Comparison of ENCODE assay signal across 9 mouse cellular contexts in genomic region chr5:98253147-98253546, GRCm38 (mm10). TPM values are rescaled to one million over a fixed set of nuclear protein-coding genes. Genes with fewer than 3 reads are reported as not detected.
DNase-seq lines count a peak whose midpoint lies in the region; ATAC-seq lines count a peak whose summit lies in the region.
"Had no signal": no experiment of that assay in that cellular context is flagged by ENCODE, and none has a peak within 500 bp of the region (broad histone marks: within the 10 kb centered on the region; RNA-seq: fewer than 3 reads in every experiment).

No protein-coding gene starts in this region.

- 11% methylated on average over 6 of the region's 6 CpGs for WGBS in kidney, embryonic 16.5 days
- 16% methylated on average over 6 of the region's 6 CpGs for WGBS in embryonic facial prominence, embryonic 11.5 days
- 9% methylated on average over 6 of the region's 6 CpGs for WGBS in limb, embryonic 10.5 days
- whole genome bisulfite sequencing in neural tube, embryonic 12.5 days: 6% methylated on average over 6 of the region's 6 CpGs

- H3K27ac ChIP-seq in kidney, embryonic 16.5 days (ENCODE audit: low read length): no peak overlapping the region
- H3K27ac ChIP-seq in embryonic facial prominence, embryonic 11.5 days (replicated peaks; ENCODE audit: low read depth, low read length): no peak overlapping the region
- no peak overlapping the region for H3K27ac ChIP-seq in limb, embryonic 10.5 days
- no peak overlapping the region for H3K27ac ChIP-seq in neural tube, embryonic 12.5 days

- peaks cover 59% of the 10 kb centered on the region for H3K27me3 ChIP-seq in kidney, embryonic 16.5 days (ENCODE audit: insufficient read depth, low read length)
- H3K27me3 ChIP-seq in embryonic facial prominence, embryonic 11.5 days (ENCODE audit: control insufficient read depth, insufficient read depth, low read length): peaks cover 21% of the 10 kb centered on the region
- H3K27me3 ChIP-seq in limb, embryonic 10.5 days (ENCODE audit: low read depth, poor library complexity, severe bottlenecking): peaks cover 72% of the 10 kb centered on the region
- H3K27me3 ChIP-seq in neural tube, embryonic 12.5 days (replicated peaks): peaks cover 42% of the 10 kb centered on the region

- H3K4me3 ChIP-seq in kidney, embryonic 16.5 days (ENCODE audit: low read length): no peak overlapping the region
- H3K4me3 ChIP-seq in embryonic facial prominence, embryonic 11.5 days (ENCODE audit: low read depth, low read length): no peak overlapping the region
- H3K4me3 ChIP-seq in limb, embryonic 10.5 days: no peak overlapping the region
- H3K4me3 ChIP-seq in neural tube, embryonic 12.5 days: no peak overlapping the region

- H3K9ac ChIP-seq in kidney, embryonic 16.5 days (replicated peaks; ENCODE audit: low read length): no peak overlapping the region
- no peak overlapping the region for H3K9ac ChIP-seq in embryonic facial prominence, embryonic 11.5 days (replicated peaks; ENCODE audit: low read length)
- H3K9ac ChIP-seq in neural tube, embryonic 12.5 days: no peak overlapping the region

- no peaks in the 10 kb centered on the region for H3K9me3 ChIP-seq in kidney, embryonic 16.5 days (ENCODE audit: low read length)
- H3K9me3 ChIP-seq in embryonic facial prominence, embryonic 11.5 days (replicated peaks; ENCODE audit: control insufficient read depth, low read length): no peaks in the 10 kb centered on the region
- H3K9me3 ChIP-seq in limb, embryonic 10.5 days (replicated peaks): no peaks in the 10 kb centered on the region
- H3K9me3 ChIP-seq in neural tube, embryonic 12.5 days: no peaks in the 10 kb centered on the region

- DNase-seq in kidney, postnatal 10 days: no peak
- peak; percentile 6 for DNase-seq in embryonic facial prominence, embryonic 11.5 days (ENCODE audit: low spot score)
- DNase-seq in limb, embryonic 10.5 days (ENCODE audit: low spot score): peak; percentile 39
- DNase-seq in urinary bladder, postnatal 10 days (ENCODE audit: low spot score): no peak
- no peak for DNase-seq in right cerebral cortex, adult 2 months (ENCODE audit: low spot score in 2 of 2)
- DNase-seq: lung, adult 18-20 months had no signal

- H3K4me1 ChIP-seq in kidney, embryonic 16.5 days (ENCODE audit: insufficient read depth, low read length): peaks cover 13% of the 10 kb centered on the region
- no peaks in the 10 kb centered on the region for H3K4me1 ChIP-seq in embryonic facial prominence, embryonic 11.5 days (ENCODE audit: control insufficient read depth, insufficient read depth, low read length)
- peaks cover 27% of the 10 kb centered on the region for H3K4me1 ChIP-seq in limb, embryonic 10.5 days
- H3K4me1 ChIP-seq in neural tube, embryonic 12.5 days: peaks cover 16% of the 10 kb centered on the region

- H3K36me3 ChIP-seq in kidney, embryonic 16.5 days (ENCODE audit: insufficient read depth, low read length): no peaks in the 10 kb centered on the region
- no peaks in the 10 kb centered on the region for H3K36me3 ChIP-seq in embryonic facial prominence, embryonic 11.5 days (replicated peaks; ENCODE audit: control insufficient read depth, insufficient read depth, low read depth, low read length)
- no peaks in the 10 kb centered on the region for H3K36me3 ChIP-seq in limb, embryonic 10.5 days
- no peaks in the 10 kb centered on the region for H3K36me3 ChIP-seq in neural tube, embryonic 12.5 days

- peak; percentile 57 for ATAC-seq in kidney, embryonic 16.5 days (ENCODE audit: low FRiP score, low TSS enrichment)
- ATAC-seq in embryonic facial prominence, embryonic 11.5 days (replicated peaks; ENCODE audit: insufficient number of reproducible peaks, low FRiP score, low TSS enrichment, low read depth): 0 out of 2 replicates have a peak, but pooled peaks have one; percentile 2
- ATAC-seq in neural tube, embryonic 12.5 days (ENCODE audit: low FRiP score, low read depth): 0 out of 2 replicates have a peak, but pooled peaks have one; percentile 27
- ATAC-seq: inflammation-experienced regulatory T-cells, adult 6 months had no signal

- H3K4me2 ChIP-seq in kidney, embryonic 16.5 days (replicated peaks; ENCODE audit: low read depth, low read length): no peak overlapping the region; the same call in 1 of the 2 replicates
- no peak overlapping the region for H3K4me2 ChIP-seq in embryonic facial prominence, embryonic 11.5 days (ENCODE audit: low read depth, low read length)
- H3K4me2 ChIP-seq in neural tube, embryonic 12.5 days (replicated peaks): peak overlapping the region; percentile 97

RNA-seq across cellular contexts. Expression of gene Fgf5, which starts 0.8 kb away (rescaled TPM):
- polyA plus RNA-seq in kidney, embryonic 16.5 days (2015; fragmentation: Nextera tagmentation; extraction: Ambion mirVana): 0.12 and 0.55 TPM in 2 replicates
- 1.0 and 2.2 TPM in 2 replicates for polyA plus RNA-seq in embryonic facial prominence, embryonic 11.5 days (2014; fragmentation: Nextera tagmentation; extraction: Ambion mirVana)
- 1.4 and 1.8 TPM in 2 replicates for polyA plus RNA-seq in limb, embryonic 10.5 days (2016; fragmentation: Nextera tagmentation; extraction: Ambion mirVana)
- 1.5 and 1.7 TPM in 2 replicates for polyA plus RNA-seq in neural tube, embryonic 12.5 days (2016; fragmentation: Nextera tagmentation; extraction: Ambion mirVana)
- polyA plus RNA-seq: inflammation-experienced regulatory T-cells, adult 6 months had no signal

Comparison
In these comparisons a context has a peak if more than half of its experiments do, and no peak if none do; other contexts are left out.
1. ATAC-seq: peak in every context shown above with its lines; median percentile 57 in kidney, embryonic 16.5 days; 27 in neural tube, embryonic 12.5 days; 2 in embryonic facial prominence, embryonic 11.5 days.
2. DNase-seq: peak in embryonic facial prominence, embryonic 11.5 days (single experiment) and limb, embryonic 10.5 days (single experiment); none in kidney, postnatal 10 days (single experiment), urinary bladder, postnatal 10 days (single experiment) and right cerebral cortex, adult 2 months (0 of 2).